Mouse (Mus musculus): ENCODE data around the gene Nell1. TPM values are rescaled to one million over a fixed set of nuclear protein-coding genes. Genes with fewer than 3 reads are reported as not detected.

Nell1 gene
- polyA plus RNA-seq, 1 experiment, result 0.72 TPM

DNA sequence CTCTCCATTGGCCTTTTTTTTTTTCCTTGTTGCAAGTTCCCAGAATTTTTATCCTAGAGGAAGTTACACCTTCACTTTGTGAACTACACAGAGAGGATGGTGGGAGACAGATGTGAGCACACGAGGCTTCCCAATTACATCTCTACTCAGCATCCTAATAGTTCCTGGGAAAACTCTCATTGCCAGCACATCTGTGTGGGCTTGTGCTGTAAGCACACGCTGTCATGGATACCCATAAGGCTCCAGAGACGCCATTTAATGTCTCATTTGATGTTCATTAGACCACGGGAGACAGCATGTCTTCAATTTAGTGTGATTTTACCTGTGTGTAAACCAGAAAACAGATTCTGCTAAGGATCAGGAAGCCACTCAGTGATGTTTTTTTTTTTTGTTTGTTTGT, 253.6 kb downstream of the Nell1 start:
- TF ChIP-seq CTCF (IDR thresholded peaks at IDR 0.05; ENCODE audit: borderline replicate concordance, insufficient read depth, low read length), result no peak
- no peak for TF ChIP-seq POLR2A (IDR thresholded peaks at IDR 0.05; ENCODE audit: low read depth, low read length)
- no peak overlapping the region for H3K27ac ChIP-seq (ENCODE audit: insufficient read depth, low read length)

DNA sequence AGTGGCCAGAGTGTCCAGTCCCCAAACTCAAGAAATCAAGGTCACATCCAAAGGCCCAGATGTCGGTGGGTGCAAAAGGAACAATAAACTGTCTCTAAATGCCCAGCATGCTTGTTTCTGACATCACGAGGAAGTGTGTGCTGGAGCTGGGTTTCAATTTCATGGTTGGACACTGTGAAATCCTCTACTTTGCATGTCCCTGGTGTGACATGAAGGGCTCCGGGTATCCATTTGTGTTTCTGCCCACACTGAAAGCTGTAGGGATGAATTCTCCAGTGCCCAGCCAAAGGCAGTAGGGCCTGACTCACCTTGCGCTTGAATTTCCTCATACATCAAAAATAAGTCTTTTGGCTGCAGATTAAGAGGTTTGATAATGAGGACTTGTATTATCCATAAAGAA, 266.5 kb downstream of the Nell1 start:
- no peak for TF ChIP-seq POLR2A (IDR thresholded peaks at IDR 0.05; ENCODE audit: low read depth, low read length)
- TF ChIP-seq CTCF (IDR thresholded peaks at IDR 0.05; ENCODE audit: borderline replicate concordance, insufficient read depth, low read length), result no peak
- Histone ChIP-seq H3K4me1 (ENCODE audit: control insufficient read depth, insufficient read depth, low read length) (no peaks in the 10 kb centered on the region), H3K27ac (ENCODE audit: insufficient read depth, low read length) (no peak overlapping the region), H3K4me3 (ENCODE audit: insufficient read depth, low read length) (no peak overlapping the region)

More for the DNA sequence above, 253.6 kb downstream of the Nell1 start:
- no peaks in the 10 kb centered on the region for H3K4me1 ChIP-seq (ENCODE audit: control insufficient read depth, insufficient read depth, low read length)
- no peak overlapping the region for H3K4me3 ChIP-seq (ENCODE audit: insufficient read depth, low read length)

DNA sequence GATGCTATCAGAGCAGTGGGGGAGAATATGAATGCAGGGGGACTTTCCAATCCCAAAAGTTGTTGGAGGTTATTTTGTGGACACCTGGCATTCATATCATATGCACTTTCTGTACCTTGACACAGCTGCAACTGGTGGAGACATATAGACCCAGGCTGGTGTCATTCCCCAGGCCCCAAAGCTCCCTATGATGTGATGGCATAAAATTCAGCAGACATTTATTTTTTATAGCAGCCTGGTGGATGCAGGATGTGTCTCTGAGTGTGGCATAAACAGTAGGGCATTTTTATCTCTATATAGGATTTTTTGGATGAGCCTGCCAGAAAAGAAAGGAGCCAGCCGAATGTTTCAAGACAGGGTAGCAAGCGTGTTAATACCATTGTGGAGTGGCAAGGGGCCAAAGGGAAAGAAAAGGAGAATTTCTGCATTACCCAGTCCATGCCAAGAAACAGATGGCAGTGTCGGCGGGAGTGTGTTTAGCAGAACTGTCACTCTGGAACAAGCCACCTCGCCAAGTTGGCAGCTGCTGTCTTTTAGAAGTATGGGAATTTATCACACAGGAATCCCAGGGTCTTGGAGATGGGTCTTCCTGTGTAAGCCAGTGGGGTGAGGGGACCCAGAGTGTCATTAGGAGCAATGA, 267.1 kb downstream of the Nell1 start:
- H3K4me1 ChIP-seq (ENCODE audit: control insufficient read depth, insufficient read depth, low read length), result no peaks in the 10 kb centered on the region
- TF ChIP-seq CTCF (IDR thresholded peaks at IDR 0.05; ENCODE audit: borderline replicate concordance, insufficient read depth, low read length) (no peak), POLR2A (IDR thresholded peaks at IDR 0.05; ENCODE audit: low read depth, low read length) (no peak)
- H3K27ac ChIP-seq (ENCODE audit: insufficient read depth, low read length), result no peak overlapping the region
- H3K4me3 ChIP-seq (ENCODE audit: insufficient read depth, low read length), result no peak overlapping the region

DNA sequence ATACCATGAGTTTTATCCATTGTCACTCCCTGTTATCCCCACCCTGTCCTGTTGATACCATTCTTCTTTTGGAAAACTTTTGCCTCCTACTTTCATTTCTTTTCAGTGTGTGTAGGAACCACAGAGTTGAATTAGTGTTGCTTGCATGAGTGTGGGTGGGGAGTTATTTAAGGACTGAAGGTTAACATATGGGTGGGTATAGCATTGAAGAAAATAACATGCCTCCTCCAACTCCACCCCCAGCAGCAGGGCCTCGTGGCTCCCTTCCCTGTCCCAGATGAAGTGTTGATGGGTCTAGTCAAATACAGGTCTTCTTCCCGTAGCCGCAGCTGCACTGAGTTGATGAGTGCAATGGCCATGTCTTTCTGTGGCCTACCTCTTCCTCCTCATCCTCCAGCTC, 278.5 kb downstream of the Nell1 start:
- Histone ChIP-seq H3K4me1 (ENCODE audit: control insufficient read depth, insufficient read depth, low read length) (no peaks in the 10 kb centered on the region), H3K27ac (ENCODE audit: insufficient read depth, low read length) (no peak overlapping the region), H3K4me3 (ENCODE audit: insufficient read depth, low read length) (no peak overlapping the region)
- TF ChIP-seq POLR2A (IDR thresholded peaks at IDR 0.05; ENCODE audit: low read depth, low read length) (no peak), CTCF (IDR thresholded peaks at IDR 0.05; ENCODE audit: borderline replicate concordance, insufficient read depth, low read length) (no peak)

DNA sequence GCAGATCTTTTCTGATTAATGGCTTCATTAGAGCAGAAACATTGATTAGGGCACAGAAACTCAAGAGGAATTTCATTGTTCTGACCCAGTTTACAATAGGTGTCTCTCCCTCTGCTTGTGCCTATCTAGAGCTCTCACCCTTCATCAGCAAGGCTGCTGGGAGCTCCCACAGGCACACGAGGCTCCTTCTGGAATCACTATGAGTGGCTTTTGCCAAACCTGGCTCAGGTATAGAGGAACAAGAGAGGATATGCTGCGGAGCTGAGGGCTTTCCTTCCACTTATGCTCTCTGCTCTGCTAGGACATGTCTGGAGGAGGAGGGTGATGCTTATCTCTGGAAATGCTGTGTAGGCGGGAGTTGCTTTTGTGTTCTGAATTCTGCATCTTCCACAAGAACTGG, 285.4 kb downstream of the Nell1 start:
- no peaks in the 10 kb centered on the region for H3K4me1 ChIP-seq (ENCODE audit: control insufficient read depth, insufficient read depth, low read length)
- H3K4me3 ChIP-seq (ENCODE audit: insufficient read depth, low read length), result no peak overlapping the region
- no peak overlapping the region for H3K27ac ChIP-seq (ENCODE audit: insufficient read depth, low read length)
- TF ChIP-seq CTCF (IDR thresholded peaks at IDR 0.05; ENCODE audit: borderline replicate concordance, insufficient read depth, low read length), result no peak
- no peak for TF ChIP-seq POLR2A (IDR thresholded peaks at IDR 0.05; ENCODE audit: low read depth, low read length)

DNA sequence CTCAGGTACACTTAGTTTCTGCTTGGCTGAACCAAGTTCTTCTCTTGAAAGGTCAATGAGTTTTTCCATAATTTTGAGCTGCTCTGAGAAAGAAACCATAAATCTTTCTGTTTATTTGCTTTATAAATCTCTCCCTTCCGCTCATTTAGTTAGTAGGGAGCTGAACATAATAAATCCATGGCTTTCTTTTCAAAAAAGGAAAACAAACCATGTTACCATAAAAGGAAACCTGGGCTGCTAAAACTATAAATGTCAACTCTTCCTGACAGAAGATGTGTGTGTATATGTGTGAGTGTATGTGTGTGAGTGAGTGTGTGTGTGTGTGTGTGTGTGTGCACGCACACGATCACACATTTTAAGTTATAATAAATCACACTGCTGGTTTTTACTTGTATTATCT, 320.8 kb downstream of the Nell1 start:
- no peak for TF ChIP-seq CTCF (IDR thresholded peaks at IDR 0.05; ENCODE audit: borderline replicate concordance, insufficient read depth, low read length)
- TF ChIP-seq POLR2A (IDR thresholded peaks at IDR 0.05; ENCODE audit: low read depth, low read length), result no peak
- Histone ChIP-seq H3K27ac (ENCODE audit: insufficient read depth, low read length) (no peak overlapping the region), H3K4me1 (ENCODE audit: control insufficient read depth, insufficient read depth, low read length) (no peaks in the 10 kb centered on the region), H3K4me3 (ENCODE audit: insufficient read depth, low read length) (no peak overlapping the region)

DNA sequence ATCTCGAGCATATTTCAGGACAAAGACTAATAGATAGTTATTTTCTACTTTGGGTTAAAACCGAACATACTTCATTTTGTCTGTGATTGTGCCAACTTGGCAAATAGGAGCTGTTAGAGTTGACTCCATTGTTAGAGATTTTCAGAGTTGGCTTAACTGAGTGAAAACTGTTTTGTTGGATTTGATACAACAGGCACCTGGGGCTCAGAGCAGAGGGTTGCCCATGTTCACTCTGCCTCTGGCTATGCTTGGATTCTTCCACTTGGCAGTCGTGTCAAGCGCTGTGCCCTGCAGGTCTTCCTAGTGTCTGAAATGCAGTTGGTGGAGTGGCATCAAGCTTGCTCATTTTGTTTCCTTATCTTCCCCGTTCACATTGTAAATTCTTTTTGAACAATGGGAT, 363.6 kb downstream of the Nell1 start:
- Histone ChIP-seq H3K4me1 (ENCODE audit: control insufficient read depth, insufficient read depth, low read length) (no peaks in the 10 kb centered on the region), H3K27ac (ENCODE audit: insufficient read depth, low read length) (no peak overlapping the region), H3K4me3 (ENCODE audit: insufficient read depth, low read length) (no peak overlapping the region)
- TF ChIP-seq POLR2A (IDR thresholded peaks at IDR 0.05; ENCODE audit: low read depth, low read length) (no peak), CTCF (IDR thresholded peaks at IDR 0.05; ENCODE audit: borderline replicate concordance, insufficient read depth, low read length) (no peak)

DNA sequence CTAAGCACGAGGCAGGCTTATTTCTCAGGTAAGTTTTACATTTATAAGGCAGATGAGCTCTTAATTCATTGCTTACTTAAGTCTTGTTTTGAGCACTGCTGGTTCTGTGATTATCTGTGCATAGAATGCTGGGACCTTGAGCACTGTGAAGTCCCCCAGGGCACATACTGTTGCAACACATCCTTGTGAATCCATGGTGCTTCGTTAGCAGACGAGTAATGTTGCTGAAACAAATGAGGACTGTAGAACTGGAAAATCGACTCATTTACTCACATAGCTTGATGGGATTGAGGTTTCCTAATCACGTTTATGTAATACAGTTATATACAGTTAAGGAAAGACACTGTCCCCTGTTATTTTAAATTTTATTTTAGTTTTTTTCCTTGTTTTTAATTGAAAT, 364.1 kb downstream of the Nell1 start:
- Histone ChIP-seq H3K4me1 (ENCODE audit: control insufficient read depth, insufficient read depth, low read length) (no peaks in the 10 kb centered on the region), H3K27ac (ENCODE audit: insufficient read depth, low read length) (no peak overlapping the region), H3K4me3 (ENCODE audit: insufficient read depth, low read length) (no peak overlapping the region)
- TF ChIP-seq POLR2A (IDR thresholded peaks at IDR 0.05; ENCODE audit: low read depth, low read length), result no peak
- no peak for TF ChIP-seq CTCF (IDR thresholded peaks at IDR 0.05; ENCODE audit: borderline replicate concordance, insufficient read depth, low read length)

DNA sequence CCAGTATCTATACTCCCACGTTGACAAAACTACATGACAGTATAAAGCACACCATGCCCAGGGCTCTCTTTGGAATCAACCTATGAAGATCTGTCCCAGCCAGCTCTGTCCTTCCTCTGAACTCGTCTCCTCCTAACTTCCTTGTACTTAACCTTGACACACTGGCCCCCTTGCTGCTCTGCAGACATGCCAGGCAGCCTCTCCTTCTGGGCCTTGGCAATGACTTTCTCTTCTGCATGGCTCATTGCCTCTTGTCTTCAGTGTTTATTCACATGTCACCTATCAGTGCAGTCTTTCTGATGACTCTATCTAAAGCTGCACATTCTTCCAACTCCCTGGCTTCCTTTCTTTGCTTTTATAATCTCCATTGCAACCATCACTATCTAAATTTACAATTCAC, 376.9 kb downstream of the Nell1 start:
- Histone ChIP-seq H3K27ac (ENCODE audit: insufficient read depth, low read length) (no peak overlapping the region), H3K4me1 (ENCODE audit: control insufficient read depth, insufficient read depth, low read length) (no peaks in the 10 kb centered on the region), H3K4me3 (ENCODE audit: insufficient read depth, low read length) (no peak overlapping the region)
- TF ChIP-seq POLR2A (IDR thresholded peaks at IDR 0.05; ENCODE audit: low read depth, low read length), result no peak
- no peak for TF ChIP-seq CTCF (IDR thresholded peaks at IDR 0.05; ENCODE audit: borderline replicate concordance, insufficient read depth, low read length)

DNA sequence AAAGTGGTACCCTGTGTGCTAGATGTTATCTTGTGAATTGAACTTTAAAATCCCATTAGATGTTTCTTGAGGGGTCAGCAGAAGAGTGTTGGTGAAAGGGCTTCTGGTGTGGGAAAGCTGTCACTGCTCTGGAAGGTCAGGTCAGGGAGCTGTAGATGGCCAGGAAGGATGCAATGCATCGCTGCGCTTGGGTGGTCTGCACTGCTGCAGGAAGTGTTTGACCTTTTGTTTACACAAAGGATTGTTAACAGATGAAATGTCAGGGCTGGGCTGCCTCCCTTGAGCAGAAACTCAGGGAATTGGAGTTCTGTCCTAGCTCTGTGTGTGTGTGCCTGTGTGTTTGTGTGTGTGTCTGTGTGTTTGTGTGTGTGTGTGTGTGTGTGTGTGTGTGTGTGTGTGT, 382.5 kb downstream of the Nell1 start:
- Histone ChIP-seq H3K27ac (ENCODE audit: insufficient read depth, low read length) (no peak overlapping the region), H3K4me3 (ENCODE audit: insufficient read depth, low read length) (no peak overlapping the region), H3K4me1 (ENCODE audit: control insufficient read depth, insufficient read depth, low read length) (no peaks in the 10 kb centered on the region)
- no peak for TF ChIP-seq CTCF (IDR thresholded peaks at IDR 0.05; ENCODE audit: borderline replicate concordance, insufficient read depth, low read length)
- TF ChIP-seq POLR2A (IDR thresholded peaks at IDR 0.05; ENCODE audit: low read depth, low read length), result no peak

DNA sequence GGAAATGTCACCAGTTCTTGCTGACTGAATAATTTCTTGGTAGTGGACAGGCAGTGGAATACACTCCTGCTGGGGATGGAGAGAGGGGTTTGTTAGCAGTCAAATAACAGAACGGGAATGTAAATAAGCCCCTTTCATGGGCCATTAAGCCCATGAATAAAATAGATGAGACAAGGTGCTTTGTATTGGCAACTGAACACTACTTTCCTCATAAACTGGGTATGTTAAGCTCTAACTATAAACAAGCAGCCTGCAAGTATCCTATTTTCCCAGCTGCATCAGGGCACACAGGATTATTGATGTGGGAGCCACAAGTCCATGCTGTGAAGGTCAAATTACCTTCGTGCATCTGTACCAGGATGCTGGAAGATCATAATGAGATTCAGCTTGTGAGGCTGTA, 387.4 kb downstream of the Nell1 start:
- no peak for TF ChIP-seq POLR2A (IDR thresholded peaks at IDR 0.05; ENCODE audit: low read depth, low read length)
- H3K27ac ChIP-seq (ENCODE audit: insufficient read depth, low read length), result no peak overlapping the region
- H3K4me3 ChIP-seq (ENCODE audit: insufficient read depth, low read length), result no peak overlapping the region
- H3K4me1 ChIP-seq (ENCODE audit: control insufficient read depth, insufficient read depth, low read length), result no peaks in the 10 kb centered on the region
